Mouse (Mus musculus) testis, adult 10 weeks (tissue): Measurements from ENCODE around the gene 1700020L24Rik. TPM values are rescaled to one million over a fixed set of nuclear protein-coding genes. Genes with fewer than 3 reads are reported as not detected.

Source experiments
- polyA plus RNA-seq: library from polyadenylated mRNA; stranded (reverse); fragments of 350-450 nt; fragmentation: Illumina TruSeq; extraction: RNeasy Lipid Tissue Mini Kit (QIAGEN cat#74804); gene quantifications from one replicate; pipeline ENCODE4 v1.2.3, GENCODE M21; 2014; ENCODE audit warnings: low read depth, low replicate concordance

1700020L24Rik gene
- polyA plus RNA-seq: 3.0 TPM

GRCm38 (mm10) chr11:83437377-83437776 lies at the start of gene 1700020L24Rik:
TSS of gene 1700020L24Rik (plus strand) at chr11:83437677.

GRCm38 (mm10) chr11:83409087-83409754 lies 28.3 kb upstream of the 1700020L24Rik start, which contains the start of gene Rasl10b:
TSS of gene Rasl10b (plus strand) at chr11:83409137.

GRCm38 (mm10) chr11:83429355-83429754 lies 8.1 kb upstream of the 1700020L24Rik start, which contains the start of gene Gas2l2:
TSS of gene Gas2l2 (minus strand) at chr11:83429455.

GRCm38 (mm10) chr11:83462711-83463244 lies 25.3 kb downstream of the 1700020L24Rik start, which contains the start of gene Mmp28:
TSS of gene Mmp28 (minus strand) at chr11:83463071.

GRCm38 (mm10) chr11:83472324-83473234 lies 35.1 kb downstream of the 1700020L24Rik start, which contains the start of gene Taf15:
TSS of gene Taf15 (plus strand) at chr11:83473086.

Other genes with a start within 250 kb of the 1700020L24Rik start
- 2.0 TPM for gene Slfn3, start 246.3 kb upstream of the 1700020L24Rik start, polyA plus RNA-seq
- 0.10 TPM for gene Slfn14, start 151.0 kb upstream of the 1700020L24Rik start, polyA plus RNA-seq
- 450 TPM for gene Ap2b1, start 138.7 kb upstream of the 1700020L24Rik start, polyA plus RNA-seq
- 51.5 TPM for gene Pex12, start 135.1 kb upstream of the 1700020L24Rik start, polyA plus RNA-seq
- gene Rasl10b, start 28.5 kb upstream of the 1700020L24Rik start, polyA plus RNA-seq: 0.08 TPM
- gene Gas2l2, start 8.2 kb upstream of the 1700020L24Rik start, polyA plus RNA-seq: not detected
- 0.18 TPM for gene Mmp28, start 25.4 kb downstream of the 1700020L24Rik start, polyA plus RNA-seq
- gene Taf15, start 35.4 kb downstream of the 1700020L24Rik start, polyA plus RNA-seq: 156 TPM
- gene Heatr9, start 84.5 kb downstream of the 1700020L24Rik start, polyA plus RNA-seq: 30.0 TPM
- 0.52 TPM for gene Ccl5, start 92.8 kb downstream of the 1700020L24Rik start, polyA plus RNA-seq
- 0.24 TPM for gene Ccl9, start 141.0 kb downstream of the 1700020L24Rik start, polyA plus RNA-seq
- 0.76 TPM for gene Ccl6, start 155.4 kb downstream of the 1700020L24Rik start, polyA plus RNA-seq
- not detected for gene Rpl9-ps1, start 207.9 kb downstream of the 1700020L24Rik start, polyA plus RNA-seq
- not detected for gene Ccl3, start 211.7 kb downstream of the 1700020L24Rik start, polyA plus RNA-seq
- not detected for gene Ccl4, start 224.9 kb downstream of the 1700020L24Rik start, polyA plus RNA-seq